Mouse (Mus musculus): Measurements from ENCODE around the gene Lrp2. TPM values are rescaled to one million over a fixed set of nuclear protein-coding genes. Genes with fewer than 3 reads are reported as not detected.
A peak's percentile ranks its signal among the peaks of the same experiment; 100 is the strongest.

The Lrp2 gene
- polyA plus RNA-seq, 1 experiment from 2014 or later: 0.47 TPM

DNA sequence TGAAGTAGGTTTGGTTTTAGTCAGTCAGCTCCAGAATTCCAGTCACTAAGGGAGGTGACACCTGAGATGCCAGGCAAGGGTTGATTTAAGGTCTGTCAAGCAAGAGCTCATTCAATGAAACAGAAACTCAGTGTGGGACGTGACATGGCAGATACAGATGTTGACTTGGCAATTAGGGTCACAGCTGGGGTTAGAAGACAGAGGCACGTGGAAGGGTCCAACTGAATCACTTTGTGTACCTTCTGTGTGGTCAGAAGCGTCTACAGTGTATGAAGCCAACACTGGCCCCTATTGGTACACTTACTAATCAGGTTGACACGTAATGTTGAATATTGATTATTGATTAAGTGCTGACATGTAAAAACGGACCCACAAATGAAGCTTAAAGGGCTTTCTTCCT is 161.0 kb downstream of the Lrp2 start:
- 77% methylated on average over 5 of the region's 5 CpGs for WGBS
- no peak overlapping the region for H3K9ac ChIP-seq (replicated peaks)
- no peak overlapping the region for H3K27ac ChIP-seq (replicated peaks)
- ATAC-seq (replicated peaks): no peak
- no peaks in the 10 kb centered on the region for H3K9me3 ChIP-seq
- H3K36me3 ChIP-seq: no peaks in the 10 kb centered on the region
- H3K4me2 ChIP-seq (replicated peaks): no peak overlapping the region
- H3K4me3 ChIP-seq: no peak overlapping the region
- no peaks in the 10 kb centered on the region for H3K27me3 ChIP-seq
- no peaks in the 10 kb centered on the region for H3K4me1 ChIP-seq

DNA sequence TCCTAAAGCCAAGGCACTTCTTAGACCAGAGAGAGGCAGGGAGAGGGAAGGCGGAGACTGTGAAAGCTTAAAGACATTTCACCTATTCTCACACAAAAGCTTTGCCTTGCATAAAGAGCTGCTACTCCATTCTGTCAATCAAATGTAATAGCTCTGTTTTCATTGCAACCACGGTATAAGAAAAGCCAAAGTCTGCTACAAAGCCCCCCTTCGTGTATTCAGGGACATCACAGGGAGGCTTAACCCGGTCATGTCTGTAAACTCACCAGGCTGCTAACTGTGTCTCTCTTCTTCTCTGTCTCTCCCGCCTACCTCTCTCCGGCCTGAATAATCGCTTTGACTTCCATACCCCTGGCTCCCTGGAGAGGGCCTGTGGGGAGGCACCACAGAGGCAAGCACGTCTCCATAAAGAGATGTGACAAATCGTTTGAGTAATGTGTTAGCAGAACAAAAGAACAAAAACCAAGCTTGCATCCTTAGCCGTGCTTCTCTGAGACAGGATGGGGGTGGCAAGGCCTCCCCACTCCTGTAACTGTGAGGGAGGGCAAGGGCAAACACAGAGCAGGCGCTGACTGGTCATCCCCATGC is 167.5 kb downstream of the Lrp2 start:
- H3K4me2 ChIP-seq (replicated peaks): peak overlapping the region; percentile 26
- H3K27me3 ChIP-seq: no peaks in the 10 kb centered on the region
- H3K9me3 ChIP-seq: no peaks in the 10 kb centered on the region
- 0 out of 2 replicates have a peak overlapping the region, but pooled peaks have one; percentile 15 for H3K9ac ChIP-seq (replicated peaks)
- peak; percentile 84 for ATAC-seq (replicated peaks)
- H3K36me3 ChIP-seq: no peaks in the 10 kb centered on the region
- peaks cover 15% of the 10 kb centered on the region for H3K4me1 ChIP-seq
- under 1% methylated on average over 11 of the region's 11 CpGs for WGBS
- H3K27ac ChIP-seq (replicated peaks): peak overlapping the region; percentile 71
- no peak overlapping the region for H3K4me3 ChIP-seq

DNA sequence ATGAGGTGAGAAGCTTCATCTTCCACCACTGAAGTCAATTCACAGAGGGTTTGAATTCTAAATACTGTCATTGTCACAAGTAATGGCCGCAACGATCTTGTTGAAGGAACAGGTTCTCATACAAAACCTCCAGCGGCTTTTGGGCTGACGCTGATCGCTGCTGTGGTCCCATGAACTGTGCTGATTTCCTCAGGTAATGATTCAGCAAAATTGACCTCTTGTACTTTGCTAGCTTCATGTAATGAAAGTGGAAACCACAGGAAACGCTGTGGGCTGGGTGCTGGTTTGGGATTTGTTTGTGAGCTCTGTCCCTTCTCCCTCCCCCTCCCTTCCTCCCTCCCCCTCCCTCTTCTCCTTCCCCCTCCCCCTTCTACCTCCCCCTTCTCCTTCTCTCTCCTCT is 170.8 kb downstream of the Lrp2 start:
- H3K9me3 ChIP-seq: no peaks in the 10 kb centered on the region
- 94% methylated on average over 6 of the region's 6 CpGs for WGBS

DNA sequence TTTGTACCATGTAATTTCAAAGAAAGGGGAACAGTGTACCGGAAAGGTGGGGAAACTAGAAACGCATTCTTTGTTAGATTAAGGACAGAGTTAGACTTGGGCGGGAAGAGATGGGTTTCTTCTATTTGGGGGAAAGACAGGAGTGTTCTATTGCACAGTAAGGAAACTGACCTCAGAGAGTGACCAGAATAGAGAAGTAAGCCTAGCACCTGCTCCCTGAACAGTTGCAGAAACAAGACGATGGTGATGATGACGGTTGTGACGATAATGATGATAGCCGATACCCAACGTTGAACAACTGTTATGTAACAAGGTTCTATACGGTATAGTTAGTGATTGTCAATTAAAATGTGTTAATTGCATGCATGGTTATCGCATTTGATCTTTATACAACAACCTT is 171.3 kb downstream of the Lrp2 start:
- Histone ChIP-seq H3K27ac (replicated peaks) (no peak overlapping the region), H3K9ac (replicated peaks) (no peak overlapping the region), H3K36me3 (no peaks in the 10 kb centered on the region), H3K4me1 (peaks cover 15% of the 10 kb centered on the region), H3K4me2 (replicated peaks) (no peak overlapping the region), H3K9me3 (no peaks in the 10 kb centered on the region), H3K27me3 (no peaks in the 10 kb centered on the region), H3K4me3 (no peak overlapping the region)
- no peak for ATAC-seq (replicated peaks)
- WGBS: 90% methylated on average over 10 of the region's 10 CpGs

More for the DNA sequence above, 170.8 kb downstream of the Lrp2 start:
- Histone ChIP-seq H3K27me3 (no peaks in the 10 kb centered on the region), H3K4me1 (peaks cover 15% of the 10 kb centered on the region), H3K4me2 (replicated peaks) (no peak overlapping the region), H3K27ac (replicated peaks) (no peak overlapping the region), H3K9ac (replicated peaks) (no peak overlapping the region), H3K36me3 (no peaks in the 10 kb centered on the region), H3K4me3 (no peak overlapping the region)
- no peak for ATAC-seq (replicated peaks)

DNA sequence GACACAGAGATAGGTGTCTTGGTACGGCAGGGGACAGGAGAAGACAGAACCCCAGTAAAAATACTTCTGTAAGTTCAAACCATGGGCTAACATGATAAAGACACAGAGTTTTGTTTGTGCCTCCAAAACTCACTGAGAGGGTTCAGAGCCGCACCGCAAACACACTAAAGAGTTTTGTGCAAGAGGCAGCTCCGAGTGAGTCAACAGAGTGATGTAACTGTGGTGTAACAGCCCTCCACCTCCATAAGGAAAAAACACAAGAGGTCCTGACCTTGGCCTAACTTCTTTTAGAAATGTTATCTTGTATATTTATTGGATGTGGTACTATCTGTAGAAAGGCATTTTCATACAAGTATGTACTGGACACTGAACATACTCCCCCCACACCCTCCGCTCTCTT is 180.2 kb downstream of the Lrp2 start:
- H3K4me3 ChIP-seq: no peak overlapping the region
- H3K27ac ChIP-seq (replicated peaks): no peak overlapping the region
- no peak for ATAC-seq (replicated peaks)
- WGBS: 94% methylated on average over 5 of the region's 5 CpGs
- no peaks in the 10 kb centered on the region for H3K4me1 ChIP-seq
- no peaks in the 10 kb centered on the region for H3K27me3 ChIP-seq
- no peak overlapping the region for H3K9ac ChIP-seq (replicated peaks)
- no peak overlapping the region for H3K4me2 ChIP-seq (replicated peaks)
- no peaks in the 10 kb centered on the region for H3K9me3 ChIP-seq
- H3K36me3 ChIP-seq: no peaks in the 10 kb centered on the region

DNA sequence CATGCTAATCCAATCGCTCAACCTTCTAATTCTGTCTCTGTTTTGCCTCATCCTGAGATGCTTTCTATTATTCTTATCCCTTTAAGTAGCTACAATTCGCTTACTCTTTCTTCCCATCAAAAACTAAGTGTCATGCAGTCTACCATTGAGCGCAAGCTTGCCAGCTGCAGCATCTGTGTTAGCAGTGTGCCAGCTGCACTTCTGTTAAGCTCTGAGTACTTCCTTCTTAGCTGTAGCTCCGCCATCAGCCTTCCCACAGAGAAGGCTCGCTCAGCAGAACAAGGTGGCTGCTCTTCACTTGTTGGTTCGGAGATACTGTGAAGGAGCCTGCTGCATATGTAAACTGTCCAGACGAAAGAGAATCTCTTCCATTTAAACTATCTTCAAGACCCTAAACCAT is 183.6 kb downstream of the Lrp2 start:
- WGBS: 79% methylated on average over 7 of the region's 7 CpGs
- Histone ChIP-seq H3K4me2 (replicated peaks) (no peak overlapping the region), H3K4me1 (no peaks in the 10 kb centered on the region), H3K9ac (replicated peaks) (no peak overlapping the region), H3K27me3 (no peaks in the 10 kb centered on the region), H3K27ac (replicated peaks) (no peak overlapping the region), H3K9me3 (no peaks in the 10 kb centered on the region), H3K4me3 (no peak overlapping the region), H3K36me3 (no peaks in the 10 kb centered on the region)
- ATAC-seq (replicated peaks): no peak

DNA sequence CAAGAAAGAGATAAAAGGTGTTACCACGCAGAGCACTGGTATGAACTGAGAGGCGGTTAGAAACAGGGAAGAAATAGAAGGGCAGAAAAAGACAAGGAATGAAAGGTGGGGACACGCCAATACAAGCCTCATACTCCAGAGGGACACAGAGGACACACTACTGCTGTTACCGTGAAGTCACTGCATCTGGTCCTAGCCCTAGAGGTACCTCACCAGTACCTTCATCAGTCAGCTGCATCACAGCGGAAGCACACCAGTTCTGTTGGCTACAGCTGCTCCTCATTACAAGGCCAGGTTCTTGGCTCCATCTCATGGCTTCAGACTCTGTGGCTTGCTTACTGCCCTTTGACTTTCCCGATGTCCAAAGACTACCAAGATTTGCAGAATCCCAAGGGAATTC is 184.0 kb downstream of the Lrp2 start:
- H3K4me3 ChIP-seq: no peak overlapping the region
- 92% methylated on average over 6 of the region's 6 CpGs for WGBS
- no peaks in the 10 kb centered on the region for H3K9me3 ChIP-seq
- no peaks in the 10 kb centered on the region for H3K36me3 ChIP-seq
- H3K27ac ChIP-seq (replicated peaks): no peak overlapping the region
- no peaks in the 10 kb centered on the region for H3K4me1 ChIP-seq
- no peaks in the 10 kb centered on the region for H3K27me3 ChIP-seq
- no peak for ATAC-seq (replicated peaks)
- H3K4me2 ChIP-seq (replicated peaks): no peak overlapping the region
- H3K9ac ChIP-seq (replicated peaks): no peak overlapping the region

DNA sequence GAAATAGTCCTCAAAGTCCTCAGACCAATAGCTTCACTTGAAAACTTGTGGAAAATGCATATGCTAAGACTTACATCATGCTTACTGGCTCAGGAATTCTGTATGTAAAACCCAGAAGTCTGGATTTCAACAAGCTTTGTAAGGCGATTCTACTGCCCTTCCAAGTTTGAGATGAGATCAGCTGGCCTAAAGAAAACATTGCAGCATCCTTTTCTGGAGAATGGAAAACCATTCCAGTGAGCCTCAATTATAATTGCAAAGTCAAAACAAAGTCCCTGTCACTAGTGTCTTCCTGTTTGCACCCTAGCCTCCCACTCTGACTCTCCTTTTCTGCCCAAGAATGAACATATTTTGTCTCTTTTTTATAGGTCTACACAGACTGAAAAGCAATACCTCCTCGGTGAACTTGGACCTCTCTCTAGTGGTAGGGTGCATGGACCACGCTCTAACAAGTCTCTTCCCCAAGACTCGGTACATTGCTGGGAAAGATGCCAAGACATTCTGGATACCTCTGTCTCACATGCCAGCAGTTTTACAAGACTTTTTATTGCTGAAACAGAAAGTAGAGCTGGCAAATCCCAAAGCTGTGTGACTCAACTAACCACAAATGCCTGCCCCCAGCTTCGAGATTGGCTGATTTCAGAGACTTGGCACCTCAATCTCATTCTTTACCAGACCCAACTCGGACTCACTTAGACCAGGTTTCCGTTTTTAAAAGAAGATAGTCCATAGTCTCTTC is 184.8 kb downstream of the Lrp2 start:
- no peak for ATAC-seq (replicated peaks)
- Histone ChIP-seq H3K27ac (replicated peaks) (no peak overlapping the region), H3K9me3 (no peaks in the 10 kb centered on the region), H3K27me3 (no peaks in the 10 kb centered on the region), H3K4me2 (replicated peaks) (no peak overlapping the region), H3K4me1 (no peaks in the 10 kb centered on the region), H3K4me3 (no peak overlapping the region), H3K36me3 (no peaks in the 10 kb centered on the region), H3K9ac (replicated peaks) (no peak overlapping the region)
- WGBS: 71% methylated on average over 7 of the region's 7 CpGs

DNA sequence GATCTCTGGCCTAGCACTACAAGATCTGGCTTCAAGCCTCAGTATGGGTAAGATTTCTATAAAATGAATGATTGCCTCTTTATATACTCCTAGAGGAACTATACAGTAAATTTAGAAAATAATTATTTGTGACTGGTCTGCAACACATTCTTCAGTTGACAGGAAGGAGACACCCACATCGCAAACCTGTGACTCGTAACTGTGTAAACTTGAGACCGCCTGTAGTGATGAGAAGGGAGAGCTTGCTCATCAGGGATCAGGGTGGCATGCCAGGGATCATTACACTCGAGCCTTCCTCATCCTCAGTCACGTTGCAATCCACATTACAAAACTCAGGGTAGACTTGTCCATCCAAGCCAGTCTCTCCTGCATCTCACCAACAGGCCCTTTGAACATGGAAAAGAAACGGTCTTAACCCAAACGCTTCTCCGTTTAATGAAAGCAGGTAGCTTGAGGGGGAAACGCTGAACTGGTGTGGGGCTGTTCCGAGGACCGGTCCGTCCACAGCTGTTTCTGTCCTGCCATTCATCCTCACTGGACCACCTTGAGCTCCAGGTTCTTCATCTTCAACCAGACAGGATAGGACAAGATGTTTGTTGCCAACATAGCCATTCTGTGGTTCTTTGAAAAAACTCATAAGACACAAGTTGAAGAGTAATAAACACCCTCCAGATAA is 189.0 kb downstream of the Lrp2 start:
- no peak for ATAC-seq (replicated peaks)
- Histone ChIP-seq H3K4me1 (no peaks in the 10 kb centered on the region), H3K4me3 (no peak overlapping the region), H3K4me2 (replicated peaks) (no peak overlapping the region), H3K9ac (replicated peaks) (no peak overlapping the region), H3K9me3 (no peaks in the 10 kb centered on the region), H3K27me3 (no peaks in the 10 kb centered on the region), H3K36me3 (no peaks in the 10 kb centered on the region), H3K27ac (replicated peaks) (no peak overlapping the region)
- WGBS: 91% methylated on average over 12 of the region's 12 CpGs

DNA sequence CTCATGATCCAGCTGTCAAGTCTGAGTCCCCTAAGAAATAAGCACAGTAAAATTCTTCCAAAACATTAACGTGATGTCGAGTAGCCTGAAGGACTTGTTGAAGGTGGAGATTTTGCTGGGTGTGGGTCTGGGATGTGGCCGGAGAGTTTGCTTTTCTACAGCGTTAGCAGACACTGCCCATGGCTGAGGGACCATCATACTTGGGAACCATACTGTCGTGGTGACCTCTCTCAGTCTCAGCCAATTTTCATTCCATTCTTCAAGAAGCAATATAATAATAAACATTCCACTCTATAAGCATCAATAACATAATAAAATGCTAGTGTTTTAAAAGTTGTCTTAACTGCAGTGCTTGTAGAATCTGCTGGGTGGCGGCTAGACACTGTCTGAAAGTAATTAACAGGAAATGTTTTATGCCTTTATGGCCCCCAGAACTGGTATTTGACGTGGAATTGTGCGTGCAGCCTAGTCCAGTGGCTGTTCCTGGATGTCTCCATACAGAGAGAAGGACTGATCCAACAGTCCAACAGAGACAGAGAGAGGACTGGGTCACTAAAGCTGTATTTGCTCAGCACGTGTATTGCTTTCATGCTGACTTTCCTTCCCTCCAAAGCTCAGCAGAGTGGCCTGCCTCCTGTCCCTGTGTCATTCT is 190.1 kb downstream of the Lrp2 start:
- H3K36me3 ChIP-seq: no peaks in the 10 kb centered on the region
- H3K27me3 ChIP-seq: no peaks in the 10 kb centered on the region
- no peak for ATAC-seq (replicated peaks)
- no peak overlapping the region for H3K27ac ChIP-seq (replicated peaks)
- H3K9me3 ChIP-seq: no peaks in the 10 kb centered on the region
- no peak overlapping the region for H3K4me2 ChIP-seq (replicated peaks)
- H3K4me3 ChIP-seq: no peak overlapping the region
- 86% methylated on average over 9 of the region's 9 CpGs for WGBS
- H3K9ac ChIP-seq (replicated peaks): no peak overlapping the region
- H3K4me1 ChIP-seq: no peaks in the 10 kb centered on the region

DNA sequence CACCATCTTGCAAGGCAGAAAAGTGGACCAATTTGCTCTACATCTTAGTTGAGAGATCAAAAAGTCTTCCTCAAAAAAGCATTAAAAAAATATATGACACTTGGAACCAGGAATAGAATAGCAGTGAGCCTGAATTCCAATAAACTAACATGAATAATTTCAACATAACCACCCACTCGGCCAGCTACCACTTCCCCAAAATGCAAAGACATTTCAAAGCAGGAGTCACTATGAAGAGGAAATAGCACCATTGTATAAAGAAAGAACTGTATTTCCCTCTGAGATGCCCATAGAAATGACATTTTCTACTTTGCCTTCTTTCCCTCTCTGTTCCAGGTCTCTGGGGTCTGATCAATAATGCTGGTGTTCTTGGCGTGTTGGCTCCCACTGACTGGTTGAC is 191.9 kb downstream of the Lrp2 start:
- H3K27me3 ChIP-seq: no peaks in the 10 kb centered on the region
- ATAC-seq (replicated peaks): no peak
- no peak overlapping the region for H3K27ac ChIP-seq (replicated peaks)
- H3K4me3 ChIP-seq: no peak overlapping the region
- 96% methylated on average over 2 of the region's 2 CpGs for WGBS
- H3K4me1 ChIP-seq: no peaks in the 10 kb centered on the region
- no peaks in the 10 kb centered on the region for H3K36me3 ChIP-seq
- no peak overlapping the region for H3K4me2 ChIP-seq (replicated peaks)
- no peaks in the 10 kb centered on the region for H3K9me3 ChIP-seq
- H3K9ac ChIP-seq (replicated peaks): no peak overlapping the region

DNA sequence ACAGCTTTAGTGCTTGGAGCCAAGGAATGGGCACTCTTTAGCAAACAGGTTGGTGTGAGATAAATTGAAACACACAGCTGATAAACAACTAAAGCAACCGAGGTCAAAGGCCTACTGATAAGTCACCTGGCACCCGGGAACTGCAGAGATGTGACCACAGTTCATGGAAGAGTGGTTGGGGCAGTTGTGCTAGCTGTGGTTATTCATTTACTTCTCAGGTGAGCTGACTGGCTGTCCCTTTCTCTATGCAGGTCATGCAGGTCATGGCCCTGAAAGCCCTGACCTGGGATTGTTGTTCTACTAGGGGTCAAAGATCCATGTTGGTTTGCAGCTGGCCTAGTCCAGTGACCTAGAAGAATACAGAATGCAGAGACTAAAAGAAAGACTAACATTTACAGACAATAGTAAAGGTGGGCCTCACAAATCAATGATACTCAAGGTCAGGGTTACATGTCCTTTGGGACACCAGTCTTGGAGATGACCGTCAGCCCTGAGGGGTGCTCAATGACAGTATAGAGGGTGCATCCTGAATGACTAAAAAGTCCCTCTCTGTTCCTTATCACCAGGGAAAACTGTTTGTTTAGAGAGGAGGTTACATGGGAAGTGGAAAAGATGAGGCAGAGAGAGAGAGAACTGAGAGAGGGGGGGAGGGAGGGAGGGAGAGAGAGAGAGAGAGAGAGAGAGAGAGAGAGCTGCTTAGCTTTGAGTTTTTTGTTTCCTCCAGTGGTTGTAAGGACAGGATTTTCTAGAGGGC is 199.6 kb downstream of the Lrp2 start:
- Histone ChIP-seq H3K36me3 (no peaks in the 10 kb centered on the region), H3K9me3 (no peaks in the 10 kb centered on the region), H3K27ac (replicated peaks) (no peak overlapping the region), H3K4me1 (no peaks in the 10 kb centered on the region), H3K4me3 (no peak overlapping the region), H3K4me2 (replicated peaks) (no peak overlapping the region), H3K9ac (replicated peaks) (no peak overlapping the region), H3K27me3 (no peaks in the 10 kb centered on the region)
- ATAC-seq (replicated peaks): no peak
- WGBS: 93% methylated on average over 3 of the region's 3 CpGs
